Mouse (Mus musculus) spleen, adult 2 months (tissue): ENCODE data around the gene Mamdc2. TPM values are rescaled to one million over a fixed set of nuclear protein-coding genes. Genes with fewer than 3 reads are reported as not detected.
A peak's percentile ranks its signal among the peaks of the same experiment; 100 is the strongest.
"Not testable (repeated sequence)": the region's sequence is repeated elsewhere in the genome, so short reads cannot be mapped to it uniquely, and the experiment has no call there.

Experiments
- DNase-seq, 2 experiments: peaks; one replicate each; pipeline versions ENCODE4 v3.0.0 to v3.0.0-alpha.2; 2012 to 2021; ENCODE audit warnings: low spot score in 2 of 2, low read depth in 1 of 2
- H3K27ac ChIP-seq: fragments of 200-500 bp; 2 replicates; pipeline ENCODE4 v1.5.1; 2012; ENCODE audit warnings: low read length, inconsistent platforms; ENCODE audit not compliant: insufficient read depth
- H3K27me3 ChIP-seq: fragments of 200-500 bp; 2 replicates; pipeline ENCODE4 v1.6.1; 2012; ENCODE audit warnings: mild to moderate bottlenecking, moderate library complexity, low read length, inconsistent platforms; ENCODE audit not compliant: control insufficient read depth, insufficient read depth
- H3K36me3 ChIP-seq: fragments of 200-500 bp; 2 replicates; pipeline ENCODE4 v1.6.1; 2012; ENCODE audit warnings: mild to moderate bottlenecking, low read length, inconsistent platforms; ENCODE audit not compliant: control insufficient read depth, insufficient read depth
- H3K4me1 ChIP-seq: fragments of 200-500 bp; 2 replicates; pipeline ENCODE4 v1.6.1; 2011; ENCODE audit warnings: inconsistent platforms; ENCODE audit not compliant: control insufficient read depth, insufficient read depth, insufficient read length
- H3K4me3 ChIP-seq: fragments of 200-500 bp; 2 replicates; pipeline ENCODE4 v1.5.1; 2011; ENCODE audit warnings: mild to moderate bottlenecking, inconsistent platforms; ENCODE audit not compliant: insufficient read depth, insufficient read length; ENCODE audit errors: extremely low read depth
- CTCF ChIP-seq: fragments of 200-500 bp; IDR thresholded peaks from 2 replicates; pipeline ENCODE4 v1.5.1; 2011; ENCODE audit warnings: mild to moderate bottlenecking, inconsistent platforms; ENCODE audit not compliant: insufficient read depth, insufficient read length, insufficient replicate concordance; ENCODE audit errors: extremely low read depth
- POLR2A ChIP-seq: fragments of 200-500 bp; IDR thresholded peaks from 2 replicates; pipeline ENCODE4 v1.6.1; 2011; ENCODE audit warnings: low read depth, low read length, inconsistent platforms
- WGBS: fragments of 180-500 bp; shearing (Covaris S2); methylation state at CpG from one replicate; pipeline ENCODE4 v1.1.7; 2018; 5-methylcytosine and 5-hydroxymethylcytosine counted together
- polyA plus RNA-seq: library from polyadenylated mRNA; depleted of rRNA; stranded (reverse); fragments of >200 nt; gene quantifications from 2 replicates; pipeline ENCODE4 v1.2.3, GENCODE M21; 2012; rRNA removed

The Mamdc2 gene
- polyA plus RNA-seq = 0.35 TPM in 2 replicates

DNA sequence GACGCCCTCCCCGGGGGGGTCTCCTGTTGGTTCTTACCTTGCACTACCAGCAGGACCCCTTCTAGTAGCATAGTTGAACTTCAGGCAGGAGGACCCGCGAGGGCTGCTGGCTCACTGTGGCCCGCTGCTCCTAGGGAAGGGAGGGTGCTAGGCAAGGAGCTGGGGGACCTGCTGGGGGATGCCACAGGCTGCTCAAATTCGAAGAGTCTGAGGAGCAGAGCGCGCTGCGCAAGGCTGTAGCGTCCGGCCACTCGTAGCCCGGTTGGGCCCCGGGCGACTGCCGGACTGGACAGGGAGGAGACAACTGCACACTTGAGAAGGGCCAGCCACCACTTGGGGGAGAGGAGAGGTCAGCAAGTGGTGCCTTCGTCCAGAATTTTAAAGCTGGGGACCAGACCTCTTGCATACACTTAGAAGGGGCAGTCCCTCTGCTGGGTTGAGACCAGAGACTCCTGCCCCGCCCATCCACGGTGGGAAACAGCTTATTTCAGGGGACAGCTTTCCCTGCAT, at the start of gene Mamdc2:
Gene Mamdc2 (minus strand): TSS at position 455 of the 510 bp plus-strand sequence.
- Histone ChIP-seq H3K4me3 (peak within 1 kb of the TSS; percentile 50; the same call in 1 of the 2 replicates), H3K4me1 (peaks cover 8% of the 10 kb centered on the region), H3K27ac (no peak within 1 kb of the TSS), H3K27me3 (no peaks in the 10 kb centered on the region), H3K36me3 (no peaks in the 10 kb centered on the region)
- 3% methylated on average over 19 of the region's 19 CpGs for WGBS
- TF ChIP-seq POLR2A = no peak
- no peak for TF ChIP-seq CTCF
- no peak for DNase-seq

DNA sequence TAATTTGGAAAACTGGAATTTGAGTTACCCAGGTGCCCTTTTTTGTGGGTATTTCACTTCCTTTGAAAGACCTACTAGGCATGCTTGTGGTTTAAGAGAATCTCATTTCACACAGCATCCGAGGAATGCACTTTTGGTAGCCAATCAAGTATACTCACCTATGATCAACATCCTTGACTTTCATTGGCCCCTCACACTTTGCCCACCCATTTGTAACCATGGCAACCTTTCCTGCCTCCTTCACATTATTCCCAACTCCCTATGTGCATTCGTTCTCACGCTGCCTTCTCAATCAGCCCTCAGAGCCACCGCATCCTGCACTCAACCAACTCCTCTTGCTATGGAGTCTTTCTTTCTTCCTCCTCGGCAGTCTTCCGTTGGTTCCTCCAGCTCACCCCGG, 49.8 kb upstream of the Mamdc2 start:
- Histone ChIP-seq H3K4me1 (no peaks in the 10 kb centered on the region), H3K27me3 (no peaks in the 10 kb centered on the region), H3K36me3 (no peaks in the 10 kb centered on the region), H3K27ac (no peak overlapping the region), H3K4me3 (no peak overlapping the region)
- DNase-seq = no peak
- WGBS = 88% methylated on average over 7 of the region's 7 CpGs
- TF ChIP-seq POLR2A (no peak), CTCF (no peak)

DNA sequence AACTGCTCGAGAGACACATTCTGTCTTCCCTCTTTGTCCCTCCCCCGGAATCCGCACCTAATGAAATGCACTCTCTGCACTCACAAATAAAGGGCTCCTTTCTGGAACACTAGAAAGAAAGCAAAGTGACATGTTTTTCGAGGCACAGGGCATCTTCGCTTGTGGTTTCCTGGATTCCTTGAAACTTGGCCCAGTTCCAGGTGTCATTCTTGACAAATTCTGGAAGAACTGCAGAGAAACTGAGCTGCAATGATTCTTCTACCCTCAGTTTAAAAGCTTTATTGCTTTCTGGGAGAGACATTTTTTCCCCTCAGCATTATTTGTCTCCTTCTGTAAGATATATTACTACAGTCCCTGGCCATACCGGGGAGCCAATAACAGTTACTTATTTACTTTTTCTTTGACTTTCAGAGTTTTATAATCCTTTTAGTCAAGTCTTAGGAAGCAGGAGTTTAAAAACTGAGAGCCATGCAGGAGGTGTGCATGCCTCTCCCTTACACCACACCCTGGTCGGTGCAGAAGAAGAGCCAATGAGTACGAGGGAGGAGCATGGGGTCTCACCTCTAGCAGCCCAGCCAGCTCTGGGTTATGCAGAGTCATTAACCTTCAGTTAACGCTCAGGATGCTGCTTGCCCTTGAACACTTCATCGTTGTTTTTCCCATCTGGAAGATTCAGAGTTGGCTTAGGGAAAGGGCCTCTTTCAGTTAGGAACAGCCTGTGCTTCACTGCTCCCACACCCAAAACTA, 49.1 kb upstream of the Mamdc2 start:
- no peak for TF ChIP-seq POLR2A
- no peak for TF ChIP-seq CTCF
- DNase-seq = no peak
- Histone ChIP-seq H3K27me3 (no peaks in the 10 kb centered on the region), H3K27ac (no peak overlapping the region), H3K36me3 (no peaks in the 10 kb centered on the region), H3K4me3 (no peak overlapping the region), H3K4me1 (no peaks in the 10 kb centered on the region)
- WGBS = 47% methylated on average over 10 of the region's 10 CpGs

DNA sequence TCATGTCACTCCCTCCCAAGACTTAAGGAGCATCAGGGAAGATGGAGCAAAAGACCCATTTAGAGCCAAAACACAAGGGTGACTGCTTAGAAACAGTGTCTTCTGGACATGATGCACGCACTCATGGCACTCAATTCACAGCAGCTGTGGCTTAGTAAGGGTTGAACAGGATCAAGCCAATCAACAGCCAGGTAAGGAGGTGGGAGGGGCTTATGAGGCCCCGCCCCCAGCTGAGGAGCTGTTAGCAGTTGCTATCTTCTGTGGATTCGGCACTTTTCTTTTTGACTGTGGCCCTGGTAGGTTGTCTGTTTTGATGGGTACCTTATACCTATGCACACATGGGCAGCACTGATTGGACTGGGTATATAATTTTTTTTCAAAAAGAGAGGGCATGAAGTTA, 48.3 kb upstream of the Mamdc2 start:
- Histone ChIP-seq H3K36me3 (no peaks in the 10 kb centered on the region), H3K4me1 (no peaks in the 10 kb centered on the region), H3K27me3 (no peaks in the 10 kb centered on the region), H3K27ac (no peak overlapping the region), H3K4me3 (no peak overlapping the region)
- DNase-seq = no peak
- TF ChIP-seq CTCF (no peak), POLR2A (no peak)
- WGBS = 82% methylated on average over 3 of the region's 3 CpGs

DNA sequence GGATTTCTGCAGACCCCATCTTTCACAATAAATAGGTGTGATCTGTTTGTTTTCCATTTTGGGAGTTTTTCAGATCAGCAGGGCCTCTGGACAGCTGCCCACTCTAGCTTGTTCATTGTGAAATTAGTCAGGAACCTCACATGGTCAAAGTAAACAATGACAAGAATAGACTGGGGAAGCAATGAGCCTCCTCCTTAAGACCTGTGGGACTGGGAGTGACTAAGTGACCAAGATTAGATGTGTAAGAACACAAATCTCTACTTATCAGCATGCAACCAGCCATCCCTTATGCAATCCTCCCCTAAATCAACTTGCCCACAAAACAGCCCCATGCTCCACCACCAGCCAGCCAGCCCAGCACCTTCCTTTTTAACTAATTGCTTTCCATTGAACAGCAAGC, 44.4 kb upstream of the Mamdc2 start:
- no peaks in the 10 kb centered on the region for H3K36me3 ChIP-seq
- H3K4me3 ChIP-seq = no peak overlapping the region
- DNase-seq = no peak
- no peaks in the 10 kb centered on the region for H3K27me3 ChIP-seq
- no peak overlapping the region for H3K27ac ChIP-seq
- TF ChIP-seq POLR2A = no peak
- H3K4me1 ChIP-seq = no peaks in the 10 kb centered on the region

DNA sequence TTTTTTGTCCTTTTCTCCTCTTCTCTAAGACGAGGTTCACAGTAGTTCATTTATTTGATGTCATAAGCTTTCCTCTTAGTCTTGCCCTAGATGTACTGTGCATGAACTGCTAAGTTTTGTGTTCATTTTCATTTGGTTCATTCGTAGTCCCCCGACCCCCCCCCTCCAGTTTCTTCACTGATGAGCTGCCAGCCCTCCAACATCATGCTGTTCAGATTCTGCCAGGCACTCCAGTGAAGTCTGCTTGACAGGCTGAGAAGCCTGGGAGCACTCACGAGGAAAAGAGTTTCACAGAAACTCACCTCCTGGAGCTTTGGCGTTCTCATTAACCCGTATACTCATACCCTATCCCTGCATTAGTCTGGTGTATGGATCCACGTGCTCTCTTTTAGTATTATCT, 42.5 kb upstream of the Mamdc2 start:
- not testable (repeated sequence) for DNase-seq, H3K27me3 ChIP-seq, H3K4me3 ChIP-seq, H3K36me3 ChIP-seq, H3K27ac ChIP-seq, H3K4me1 ChIP-seq
- WGBS = 73% methylated on average over 7 of the region's 7 CpGs

DNA sequence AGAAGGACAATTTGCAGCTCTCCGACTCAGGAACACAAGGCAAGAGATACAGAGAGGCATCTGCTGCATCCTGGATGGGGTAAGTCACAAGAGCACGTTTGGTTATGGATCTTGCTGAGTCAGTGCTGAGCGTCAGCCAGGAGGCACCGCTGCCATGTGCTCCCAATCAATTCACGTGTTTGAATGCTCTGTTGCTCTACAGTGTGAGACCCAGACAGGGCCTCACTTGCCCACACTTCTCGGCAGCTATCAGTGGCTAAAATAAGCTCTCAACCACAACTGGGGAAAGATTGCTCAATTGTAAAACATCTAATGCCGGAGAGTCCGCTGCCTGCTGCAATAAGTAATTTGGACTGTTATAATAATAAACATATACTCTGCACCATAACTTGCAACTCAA, 41.5 kb upstream of the Mamdc2 start:
- Histone ChIP-seq H3K4me3 (no peak overlapping the region), H3K27me3 (no peaks in the 10 kb centered on the region), H3K36me3 (no peaks in the 10 kb centered on the region), H3K27ac (no peak overlapping the region), H3K4me1 (no peaks in the 10 kb centered on the region)
- no peak for DNase-seq
- WGBS = 16% methylated on average over 8 of the region's 8 CpGs
- TF ChIP-seq CTCF (no peak), POLR2A (no peak)
